Mouse (Mus musculus): ENCODE results near the gene Rreb1. TPM values are rescaled to one million over a fixed set of nuclear protein-coding genes. Genes with fewer than 3 reads are reported as not detected.
"Not testable (repeated sequence)": the region's sequence is repeated elsewhere in the genome, so short reads cannot be mapped to it uniquely, and the experiment has no call there.

Gene Rreb1
- polyA plus RNA-seq, 1 experiment = 4.6 TPM

DNA sequence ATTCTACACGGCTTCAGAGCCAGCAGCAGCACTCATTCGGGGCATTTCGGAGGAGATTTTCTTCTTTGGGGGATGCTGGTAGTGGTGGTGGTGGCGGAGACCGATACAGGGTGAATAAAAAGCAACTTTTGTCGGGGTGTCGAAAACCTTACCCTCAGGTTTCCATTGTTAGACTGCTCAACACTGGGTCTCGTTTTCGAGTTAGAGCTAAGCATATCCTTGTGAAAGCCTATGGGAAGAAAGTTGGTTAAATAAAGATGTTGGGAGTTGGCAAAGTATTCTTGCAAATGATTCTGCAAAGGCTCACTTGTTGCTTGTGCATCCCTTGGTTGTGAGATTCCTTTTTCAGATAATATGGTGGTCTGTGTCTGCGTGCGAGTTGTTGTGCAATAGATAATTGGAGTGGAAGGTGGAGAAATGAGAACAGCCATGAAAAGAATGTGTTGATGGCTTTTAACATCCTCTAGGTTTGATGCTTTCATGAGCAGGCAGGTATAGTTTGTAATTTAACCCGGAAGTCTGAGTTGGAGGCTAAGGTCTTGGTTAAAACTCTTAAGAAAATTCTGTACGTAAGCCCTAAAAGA lies 49.9 kb downstream of the Rreb1 start:
- Histone ChIP-seq H3K36me3 (ENCODE audit: control insufficient read depth, insufficient read depth, low read length) (no peaks in the 10 kb centered on the region), H3K27me3 (ENCODE audit: control insufficient read depth, insufficient read depth, low read length) (0 out of 2 replicates have a peak, but pooled peaks cover 3% of the 10 kb centered on the region), H3K4me1 (ENCODE audit: control insufficient read depth, insufficient read depth, low read length) (peaks cover 13% of the 10 kb centered on the region), H3K4me3 (ENCODE audit: control insufficient read depth, low read depth, low read length) (peak overlapping the region; percentile 88), H3K27ac (ENCODE audit: control insufficient read depth, insufficient read depth, low read depth, low read length) (no peak overlapping the region)
- TF ChIP-seq POLR2A (IDR thresholded peaks at IDR 0.05; ENCODE audit: control insufficient read depth, low read depth, low read length) (no peak), CTCF (IDR thresholded peaks at IDR 0.05; ENCODE audit: control insufficient read depth, insufficient read depth, insufficient replicate concordance, low read depth, low read length) (no peak)

DNA sequence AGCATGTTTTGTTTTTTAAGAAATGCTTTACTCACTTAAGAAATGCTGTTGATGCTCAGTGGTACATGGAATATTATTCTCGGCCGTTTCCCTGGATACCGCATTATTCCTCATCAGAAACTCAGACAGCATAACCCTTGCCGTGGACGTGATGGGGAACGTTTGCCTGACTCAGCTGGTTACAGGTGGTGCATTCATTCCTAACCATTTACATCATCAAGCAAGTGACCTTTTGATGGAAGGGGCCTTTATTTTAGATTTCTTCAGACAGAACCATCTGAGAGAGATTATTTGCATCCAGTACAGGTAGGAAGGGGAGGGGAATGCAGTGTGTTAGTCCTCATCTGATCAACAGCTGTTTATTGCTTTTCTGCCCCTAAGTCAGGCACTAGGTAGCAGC lies 50.7 kb downstream of the Rreb1 start:
- Histone ChIP-seq H3K4me3 (ENCODE audit: control insufficient read depth, low read depth, low read length) (no peak overlapping the region), H3K27ac (ENCODE audit: control insufficient read depth, insufficient read depth, low read depth, low read length) (no peak overlapping the region), H3K36me3 (ENCODE audit: control insufficient read depth, insufficient read depth, low read length) (no peaks in the 10 kb centered on the region), H3K4me1 (ENCODE audit: control insufficient read depth, insufficient read depth, low read length) (peaks cover 13% of the 10 kb centered on the region), H3K27me3 (ENCODE audit: control insufficient read depth, insufficient read depth, low read length) (0 out of 2 replicates have a peak, but pooled peaks cover 3% of the 10 kb centered on the region)
- TF ChIP-seq POLR2A (IDR thresholded peaks at IDR 0.05; ENCODE audit: control insufficient read depth, low read depth, low read length) = no peak
- TF ChIP-seq CTCF (IDR thresholded peaks at IDR 0.05; ENCODE audit: control insufficient read depth, insufficient read depth, insufficient replicate concordance, low read depth, low read length) = no peak

DNA sequence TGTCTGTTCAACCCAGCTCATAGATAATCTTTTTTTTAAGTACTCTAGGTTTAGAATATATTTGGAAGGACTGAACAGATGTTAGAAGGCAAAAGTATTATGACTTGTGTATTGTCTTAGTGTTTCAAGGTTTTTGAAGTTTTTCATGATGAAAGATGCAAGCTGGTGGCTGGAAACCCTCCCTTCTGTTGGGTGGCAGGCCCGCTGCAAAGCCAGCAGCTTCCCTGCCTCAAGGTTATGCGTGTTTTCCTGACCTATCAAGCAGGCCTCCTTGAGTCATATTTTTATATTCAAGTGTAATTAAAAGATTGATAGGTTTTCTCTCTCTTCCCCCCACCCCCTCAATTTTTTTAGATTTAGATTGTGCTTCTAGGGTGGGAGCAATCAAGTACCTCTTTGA lies 52.1 kb downstream of the Rreb1 start:
- Histone ChIP-seq H3K27me3 (ENCODE audit: control insufficient read depth, insufficient read depth, low read length) (0 out of 2 replicates have a peak, but pooled peaks cover 3% of the 10 kb centered on the region), H3K4me3 (ENCODE audit: control insufficient read depth, low read depth, low read length) (no peak overlapping the region), H3K36me3 (ENCODE audit: control insufficient read depth, insufficient read depth, low read length) (no peaks in the 10 kb centered on the region), H3K27ac (ENCODE audit: control insufficient read depth, insufficient read depth, low read depth, low read length) (no peak overlapping the region), H3K4me1 (ENCODE audit: control insufficient read depth, insufficient read depth, low read length) (peaks cover 8% of the 10 kb centered on the region)
- TF ChIP-seq CTCF (IDR thresholded peaks at IDR 0.05; ENCODE audit: control insufficient read depth, insufficient read depth, insufficient replicate concordance, low read depth, low read length) (no peak), POLR2A (IDR thresholded peaks at IDR 0.05; ENCODE audit: control insufficient read depth, low read depth, low read length) (no peak)

DNA sequence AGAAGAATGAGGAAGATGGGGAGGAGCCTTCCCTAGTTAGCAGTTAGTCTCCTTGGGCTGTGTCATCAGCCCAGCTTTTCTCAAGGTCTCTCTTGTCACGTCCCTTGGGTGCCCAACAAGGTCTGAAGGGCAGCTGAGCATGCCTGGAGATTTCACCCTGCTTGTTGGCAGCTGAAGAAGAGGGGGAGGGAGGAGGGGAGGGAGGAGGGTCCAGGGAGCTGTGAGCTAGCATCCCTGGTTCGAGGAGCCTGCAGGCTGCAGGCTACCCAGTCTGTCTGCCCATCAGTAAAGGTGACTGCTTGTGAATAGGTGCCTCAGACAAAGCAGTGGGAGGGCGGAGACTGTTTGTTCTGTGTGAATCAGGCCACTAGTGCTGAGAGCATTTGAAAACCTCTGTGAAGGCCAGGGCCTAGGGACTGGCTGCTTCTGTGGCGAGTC lies 52.7 kb downstream of the Rreb1 start:
- H3K27ac ChIP-seq (ENCODE audit: control insufficient read depth, insufficient read depth, low read depth, low read length) = no peak overlapping the region
- TF ChIP-seq CTCF (IDR thresholded peaks at IDR 0.05; ENCODE audit: control insufficient read depth, insufficient read depth, insufficient replicate concordance, low read depth, low read length) = no peak
- TF ChIP-seq POLR2A (IDR thresholded peaks at IDR 0.05; ENCODE audit: control insufficient read depth, low read depth, low read length) = no peak
- no peak overlapping the region for H3K4me3 ChIP-seq (ENCODE audit: control insufficient read depth, low read depth, low read length)
- H3K27me3 ChIP-seq (ENCODE audit: control insufficient read depth, insufficient read depth, low read length) = no peaks in the 10 kb centered on the region
- H3K4me1 ChIP-seq (ENCODE audit: control insufficient read depth, insufficient read depth, low read length) = peaks cover 8% of the 10 kb centered on the region
- H3K36me3 ChIP-seq (ENCODE audit: control insufficient read depth, insufficient read depth, low read length) = no peaks in the 10 kb centered on the region

DNA sequence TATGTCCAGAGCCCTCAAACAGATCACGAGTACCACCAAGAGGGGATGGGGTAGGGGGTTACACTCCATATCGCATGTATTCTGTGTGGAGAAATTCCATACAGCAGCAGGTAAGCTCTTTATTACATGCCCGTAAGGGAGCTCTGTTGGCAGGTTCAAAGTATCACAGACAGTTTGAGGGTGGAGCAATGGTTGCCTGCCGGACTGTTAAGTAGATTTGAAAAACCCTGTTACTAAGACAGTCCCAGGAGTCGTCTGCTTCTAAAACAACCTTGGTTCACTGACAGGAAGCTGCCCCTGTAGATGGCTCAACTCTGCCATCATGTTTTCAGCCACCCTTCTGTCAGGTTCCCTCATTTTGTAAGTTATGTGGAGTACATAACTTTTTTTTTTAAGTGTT lies 54.3 kb downstream of the Rreb1 start:
- Histone ChIP-seq H3K36me3 (ENCODE audit: control insufficient read depth, insufficient read depth, low read length) (no peaks in the 10 kb centered on the region), H3K27ac (ENCODE audit: control insufficient read depth, insufficient read depth, low read depth, low read length) (0 out of 2 replicates have a peak overlapping the region, but pooled peaks have one; percentile 21), H3K4me1 (ENCODE audit: control insufficient read depth, insufficient read depth, low read length) (peaks cover 5% of the 10 kb centered on the region), H3K4me3 (ENCODE audit: control insufficient read depth, low read depth, low read length) (no peak overlapping the region), H3K27me3 (ENCODE audit: control insufficient read depth, insufficient read depth, low read length) (no peaks in the 10 kb centered on the region)
- no peak for TF ChIP-seq CTCF (IDR thresholded peaks at IDR 0.05; ENCODE audit: control insufficient read depth, insufficient read depth, insufficient replicate concordance, low read depth, low read length)
- no peak for TF ChIP-seq POLR2A (IDR thresholded peaks at IDR 0.05; ENCODE audit: control insufficient read depth, low read depth, low read length)

DNA sequence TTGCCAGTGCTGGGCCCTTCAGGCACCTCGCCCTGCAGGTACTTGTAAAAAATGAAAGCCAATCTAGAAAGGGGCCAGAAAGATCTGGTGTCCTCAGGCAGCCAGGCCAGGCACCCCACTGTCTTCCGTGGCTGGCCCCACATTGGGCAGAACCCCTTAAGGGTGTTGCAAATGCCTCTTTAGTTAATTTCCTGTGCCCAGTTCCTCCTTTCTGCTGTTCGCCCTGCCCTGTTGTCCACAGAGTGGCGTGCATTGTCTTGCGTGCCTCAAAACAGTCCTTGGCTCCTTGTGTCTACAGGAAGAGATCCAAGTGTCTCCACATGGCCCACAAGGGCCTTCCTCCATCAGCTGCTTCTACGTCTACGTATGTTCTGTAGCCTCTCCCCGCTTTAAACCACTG lies 55.3 kb downstream of the Rreb1 start:
- no peak overlapping the region for H3K27ac ChIP-seq (ENCODE audit: control insufficient read depth, insufficient read depth, low read depth, low read length)
- H3K36me3 ChIP-seq (ENCODE audit: control insufficient read depth, insufficient read depth, low read length) = no peaks in the 10 kb centered on the region
- H3K4me3 ChIP-seq (ENCODE audit: control insufficient read depth, low read depth, low read length) = no peak overlapping the region
- H3K27me3 ChIP-seq (ENCODE audit: control insufficient read depth, insufficient read depth, low read length) = no peaks in the 10 kb centered on the region
- TF ChIP-seq POLR2A (IDR thresholded peaks at IDR 0.05; ENCODE audit: control insufficient read depth, low read depth, low read length) (no peak), CTCF (IDR thresholded peaks at IDR 0.05; ENCODE audit: control insufficient read depth, insufficient read depth, insufficient replicate concordance, low read depth, low read length) (no peak)
- no peaks in the 10 kb centered on the region; the same call in 1 of the 2 replicates for H3K4me1 ChIP-seq (ENCODE audit: control insufficient read depth, insufficient read depth, low read length)

DNA sequence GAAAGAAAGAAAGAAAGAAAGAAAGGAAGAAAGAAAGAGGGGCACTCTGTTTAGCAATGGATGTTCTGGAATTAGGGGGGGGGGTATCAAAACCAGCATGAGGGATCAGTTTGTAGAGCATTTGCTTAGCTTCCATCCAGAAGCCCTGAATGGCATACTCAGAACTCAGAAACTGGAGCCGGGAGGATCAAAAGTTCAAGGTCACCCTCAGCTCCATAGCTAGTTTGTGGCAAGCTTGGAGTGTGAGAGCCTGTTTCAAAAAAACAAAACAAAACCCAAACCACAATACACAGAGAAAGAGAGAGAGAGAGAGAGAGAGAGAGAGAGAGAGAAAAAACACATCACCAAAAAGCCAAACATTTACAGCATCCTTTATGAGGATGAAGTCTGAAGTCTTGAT lies 57.1 kb downstream of the Rreb1 start:
- TF ChIP-seq POLR2A (IDR thresholded peaks at IDR 0.05; ENCODE audit: control insufficient read depth, low read depth, low read length) = no peak
- no peak for TF ChIP-seq CTCF (IDR thresholded peaks at IDR 0.05; ENCODE audit: control insufficient read depth, insufficient read depth, insufficient replicate concordance, low read depth, low read length)
- no peaks in the 10 kb centered on the region; the same call in 1 of the 2 replicates for H3K4me1 ChIP-seq (ENCODE audit: control insufficient read depth, insufficient read depth, low read length)
- H3K4me3 ChIP-seq (ENCODE audit: control insufficient read depth, low read depth, low read length) = no peak overlapping the region
- H3K27ac ChIP-seq (ENCODE audit: control insufficient read depth, insufficient read depth, low read depth, low read length) = no peak overlapping the region
- no peaks in the 10 kb centered on the region for H3K27me3 ChIP-seq (ENCODE audit: control insufficient read depth, insufficient read depth, low read length)
- no peaks in the 10 kb centered on the region for H3K36me3 ChIP-seq (ENCODE audit: control insufficient read depth, insufficient read depth, low read length)

DNA sequence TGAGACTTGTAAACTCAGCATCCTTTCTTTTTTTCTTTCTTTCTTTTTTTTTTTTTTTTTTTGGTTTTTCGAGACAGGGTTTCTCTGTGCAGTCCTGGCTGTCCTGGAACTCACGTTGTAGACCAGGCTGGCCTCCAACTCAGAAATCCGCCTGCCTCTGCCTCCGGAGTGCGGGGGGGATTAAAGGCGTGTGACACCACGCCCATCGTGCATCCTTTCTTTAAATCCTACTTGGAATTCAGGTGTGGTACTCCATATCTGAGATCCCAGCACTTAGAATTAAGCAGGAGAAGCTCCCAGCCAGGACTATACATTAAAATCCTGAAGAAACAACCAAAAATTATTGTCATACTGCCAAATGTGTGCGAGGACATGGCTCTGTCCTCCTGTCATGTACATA lies 57.6 kb downstream of the Rreb1 start:
- H3K36me3 ChIP-seq (ENCODE audit: control insufficient read depth, insufficient read depth, low read length); H3K27me3 ChIP-seq (ENCODE audit: control insufficient read depth, insufficient read depth, low read length); H3K4me1 ChIP-seq (ENCODE audit: control insufficient read depth, insufficient read depth, low read length); H3K4me3 ChIP-seq (ENCODE audit: control insufficient read depth, low read depth, low read length); H3K27ac ChIP-seq (ENCODE audit: control insufficient read depth, insufficient read depth, low read depth, low read length): not testable (repeated sequence)
